Mouse (Mus musculus) monocyte, adult 59 days (primary cell): ENCODE measurements around the gene Cckar. TPM values are rescaled to one million over a fixed set of nuclear protein-coding genes. Genes with fewer than 3 reads are reported as not detected.

ENCODE experiments used
- total RNA-seq, 2 experiments: library from RNA; stranded (reverse); gene quantifications; one replicate each; pipeline ENCODE4 v1.2.4; 2023

The Cckar gene
- total RNA-seq: not detected

GRCm38 (mm10) chr5:53707235-53708177 is at the start of gene Cckar:
Cckar (minus strand) TSS chr5:53707705.

Other genes starting within 250 kb of the Cckar start
- 10 to 100 TPM; 65.1 to 73.5 TPM for gene Rbpj, start 241.6 kb downstream of the Cckar start, total RNA-seq
- gene Tbc1d19, start 101.9 kb upstream of the Cckar start, total RNA-seq: 1 to 10 TPM; 6.9 to 8.1 TPM